Mouse (Mus musculus): Measurements from ENCODE around the gene S100a9. TPM values are rescaled to one million over a fixed set of nuclear protein-coding genes. Genes with fewer than 3 reads are reported as not detected.

The S100a9 gene
- polyA plus RNA-seq, 1 experiment = 0.71 TPM

- Histone ChIP-seq H3K4me1 (ENCODE audit: control insufficient read depth) (no peaks in the 10 kb centered on the region), H3K36me3 (ENCODE audit: control insufficient read depth) (no peaks in the 10 kb centered on the region), H3K27me3 (ENCODE audit: control insufficient read depth) (no peaks in the 10 kb centered on the region), H3K4me3 (replicated peaks) (no peak overlapping the region), H3K9me3 (ENCODE audit: control insufficient read depth, low read length) (no peaks in the 10 kb centered on the region)
- TF ChIP-seq GATA1 (IDR thresholded peaks at IDR 0.05; ENCODE audit: low read length) (no peak), TAL1 (IDR thresholded peaks at IDR 0.05; ENCODE audit: low read length) (no peak)
These were observed 51.3 kb downstream of the S100a9 start for GRCm38 (mm10) chr3:90644220-90644619.

Other genes starting within 250 kb of the S100a9 start
- gene Npr1, start 229.9 kb downstream of the S100a9 start, polyA plus RNA-seq (2012) = 0.04 and 0.05 TPM in 2 replicates
- gene Ilf2, start 219.6 kb downstream of the S100a9 start, polyA plus RNA-seq (2012) = 1.1 and 1.6 TPM in 2 replicates
- gene Snapin, start 204.7 kb downstream of the S100a9 start, polyA plus RNA-seq (2012) = 0.11 and 0.14 TPM in 2 replicates
- gene Chtop, start 186.2 kb downstream of the S100a9 start, polyA plus RNA-seq (2012) = 7.2 and 8.0 TPM in 2 replicates
- 0.15 and 0.23 TPM in 2 replicates for gene S100a1, start 181.3 kb downstream of the S100a9 start, polyA plus RNA-seq (2012)
- 0.67 and 0.76 TPM in 2 replicates for gene S100a13, start 181.3 kb downstream of the S100a9 start, polyA plus RNA-seq (2012)
- not detected in 2 replicates for gene S100a14, start 168.9 kb downstream of the S100a9 start, polyA plus RNA-seq (2012)
- gene S100a16, start 158.5 kb downstream of the S100a9 start, polyA plus RNA-seq (2012) = 0.23 and 0.51 TPM in 2 replicates
- gene S100a3, start 135.1 kb downstream of the S100a9 start, polyA plus RNA-seq (2012) = not detected in 2 replicates
- not detected in 2 replicates for gene S100a2, start 105.5 kb downstream of the S100a9 start, polyA plus RNA-seq (2012)
- not detected in 2 replicates for gene Gm42674, start 93.8 kb downstream of the S100a9 start, polyA plus RNA-seq (2012)
- not detected in 2 replicates for gene S100a4, start 92.0 kb downstream of the S100a9 start, polyA plus RNA-seq (2012)
- not detected in 2 replicates for gene S100a5, start 87.2 kb downstream of the S100a9 start, polyA plus RNA-seq (2012)
- not detected in 2 replicates for gene S100a6, start 82.8 kb downstream of the S100a9 start, polyA plus RNA-seq (2012)
- gene S100a7a, start 41.7 kb downstream of the S100a9 start, polyA plus RNA-seq (2012) = not detected in 2 replicates
- not detected in 2 replicates for gene S100a8, start 26.7 kb downstream of the S100a9 start, polyA plus RNA-seq (2012)
- not detected in 2 replicates for gene Pglyrp4, start 31.2 kb upstream of the S100a9 start, polyA plus RNA-seq (2012)
- gene Gm5849, start 82.2 kb upstream of the S100a9 start, polyA plus RNA-seq (2012) = not detected in 2 replicates